Mouse (Mus musculus) neural tube, embryonic 13.5 days (tissue): Measurements from ENCODE around the gene Il31ra. TPM values are rescaled to one million over a fixed set of nuclear protein-coding genes. Genes with fewer than 3 reads are reported as not detected.

Experiments
- ATAC-seq: fragments of 200-750 bp; cut with Nextera tagmentation; 2 replicates; pipeline ENCODE4 v1.8.0; 2017; ENCODE audit warnings: low read depth, mild to moderate bottlenecking, moderate TSS enrichment, moderate library complexity
- H3K27ac ChIP-seq: fragments of 300-500 bp; sonication (generic); replicated peaks from 2 replicates; pipeline ENCODE4 v1.5.1; 2015; ENCODE audit warnings: moderate library complexity, mild to moderate bottlenecking, inconsistent platforms
- H3K27me3 ChIP-seq: fragments of 300-500 bp; sonication (generic); 2 replicates; pipeline ENCODE4 v1.6.1; 2015; ENCODE audit warnings: mild to moderate bottlenecking, inconsistent platforms
- H3K36me3 ChIP-seq: fragments of 300-500 bp; sonication (generic); 2 replicates; pipeline ENCODE4 v1.6.1; 2015; ENCODE audit warnings: mild to moderate bottlenecking, inconsistent platforms
- H3K4me1 ChIP-seq: fragments of 300-500 bp; sonication (generic); replicated peaks from 2 replicates; pipeline ENCODE4 v1.6.1; 2015; ENCODE audit warnings: inconsistent platforms
- H3K4me2 ChIP-seq: fragments of 300-500 bp; sonication (generic); 2 replicates; pipeline ENCODE4 v1.6.1; 2015; ENCODE audit warnings: inconsistent platforms, mild to moderate bottlenecking, moderate library complexity
- H3K4me3 ChIP-seq: fragments of 300-500 bp; sonication (generic); 2 replicates; pipeline ENCODE4 v1.5.1; 2015; ENCODE audit warnings: mild to moderate bottlenecking, inconsistent platforms
- H3K9ac ChIP-seq: fragments of 300-500 bp; sonication (generic); 2 replicates; pipeline ENCODE4 v1.6.1; 2015; ENCODE audit warnings: moderate library complexity, mild to moderate bottlenecking, inconsistent platforms
- H3K9me3 ChIP-seq: fragments of 300-500 bp; sonication (generic); 2 replicates; pipeline ENCODE4 v1.6.1; 2016; ENCODE audit warnings: inconsistent platforms
- WGBS: fragments of 180-500 bp; shearing (Covaris S2); methylation state at CpG from one replicate; pipeline ENCODE4 v1.1.7; 2015; 5-methylcytosine and 5-hydroxymethylcytosine counted together
- polyA plus RNA-seq: library from polyadenylated mRNA; unstranded; fragments of >200 nt; fragmentation: Nextera tagmentation; extraction: Ambion mirVana; gene quantifications from 2 replicates; pipeline ENCODE4 v1.2.1, GENCODE M21; 2015

Gene Il31ra
- polyA plus RNA-seq, 1 experiment from 2014 or later = 0.13 TPM

- H3K9ac ChIP-seq = no peak overlapping the region
- WGBS = 80% methylated on average over 19 of the region's 19 CpGs
Observed at GRCm38 (mm10) chr13:112472401-112473023, 121.6 kb downstream of the Il31ra start.

GRCm38 (mm10) chr13:112471201-112471600 is 123.0 kb downstream of the Il31ra start:
- no peak for ATAC-seq
- Histone ChIP-seq H3K36me3 (peaks cover 9% of the 10 kb centered on the region), H3K4me2 (no peak overlapping the region), H3K4me1 (peaks cover 7% of the 10 kb centered on the region; the same call in 1 of the 2 replicates), H3K9me3 (no peaks in the 10 kb centered on the region), H3K27me3 (no peaks in the 10 kb centered on the region), H3K4me3 (no peak overlapping the region), H3K9ac (no peak overlapping the region), H3K27ac (no peak overlapping the region)
- 87% methylated on average over 9 of the region's 9 CpGs for WGBS

More at GRCm38 (mm10) chr13:112472401-112473023, 121.6 kb downstream of the Il31ra start:
- H3K4me2 ChIP-seq = no peak overlapping the region
- H3K27me3 ChIP-seq = no peaks in the 10 kb centered on the region
- H3K9me3 ChIP-seq = no peaks in the 10 kb centered on the region
- no peak for ATAC-seq
- H3K4me1 ChIP-seq = no peaks in the 10 kb centered on the region
- H3K36me3 ChIP-seq = peaks cover 16% of the 10 kb centered on the region
- no peak overlapping the region for H3K4me3 ChIP-seq
- H3K27ac ChIP-seq = no peak overlapping the region

Other genes starting within 250 kb of the Il31ra start
- 26.5 and 29.4 TPM in 2 replicates for gene Il6st, start 130.3 kb downstream of the Il31ra start, polyA plus RNA-seq
- gene Ddx4, start 58.1 kb upstream of the Il31ra start, polyA plus RNA-seq = 0.63 and 1.1 TPM in 2 replicates
- gene Slc38a9, start 66.4 kb upstream of the Il31ra start, polyA plus RNA-seq = 26.1 and 30.3 TPM in 2 replicates
- 49.3 and 52.7 TPM in 2 replicates for gene Plpp1, start 206.4 kb upstream of the Il31ra start, polyA plus RNA-seq